Mouse (Mus musculus): ENCODE results near the gene Mef2b. TPM values are rescaled to one million over a fixed set of nuclear protein-coding genes. Genes with fewer than 3 reads are reported as not detected.

Mef2b gene
- polyA plus RNA-seq (2012; rRNA removed): 3.5 and 3.6 TPM in 2 replicates

DNA sequence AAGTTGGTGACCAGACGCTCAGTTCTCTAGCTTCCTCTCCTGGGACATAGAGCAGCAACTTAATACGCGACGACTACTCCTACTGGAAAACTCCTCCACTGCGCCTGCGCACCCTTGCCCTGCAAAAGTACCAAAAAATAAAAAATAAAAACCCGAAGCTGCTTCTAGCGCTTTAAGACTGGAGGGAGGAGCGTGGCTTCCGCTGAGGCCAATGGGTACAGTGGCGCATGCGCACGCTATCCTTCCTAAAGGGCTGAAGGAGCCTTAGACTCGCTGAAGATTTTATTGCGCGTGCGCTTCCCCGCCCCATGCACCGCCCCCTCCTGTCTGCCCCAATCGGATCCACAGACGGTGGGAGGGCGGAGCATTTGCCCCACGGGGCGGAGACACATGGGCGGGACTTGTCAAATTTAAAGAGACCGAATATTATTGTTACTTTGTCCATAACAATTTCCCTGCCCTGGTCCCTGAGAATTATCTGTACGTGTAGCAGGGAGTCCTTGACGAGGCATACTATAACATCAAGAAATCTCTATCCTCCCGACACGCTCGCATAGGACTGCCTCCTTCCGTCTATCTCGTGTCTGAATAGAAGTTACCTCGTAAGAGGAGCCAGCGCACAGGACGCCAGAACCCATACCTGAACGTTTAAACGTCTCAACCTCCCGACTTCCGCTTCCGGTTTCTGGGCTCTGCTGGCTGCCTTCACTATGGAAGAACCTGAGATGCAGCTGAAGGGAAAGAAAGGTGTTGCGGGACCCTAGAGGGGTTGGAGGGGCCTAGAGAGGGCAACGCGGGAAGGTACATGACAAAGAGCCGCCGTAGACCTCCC lies at the start of gene Mef2b, which contains the start of the genes Rfxank and Borcs8:
Gene Mef2b, plus strand, starts transcription at position 686 of the 832 bp plus-strand sequence.
Gene Rfxank, minus strand, starts transcription at position 129 of the 832 bp plus-strand sequence.
Gene Borcs8, plus strand, starts transcription at position 474 of the 832 bp plus-strand sequence.
- Histone ChIP-seq H3K27ac (ENCODE audit: control insufficient read depth, insufficient read depth, low read length) (peak within 1 kb of the TSS; percentile 91), H3K4me3 (ENCODE audit: control insufficient read depth, insufficient read depth, low read length) (peak within 1 kb of the TSS; percentile 96), H3K36me3 (ENCODE audit: control insufficient read depth, insufficient read depth, low read length) (peaks cover 9% of the 10 kb centered on the region; the same call in 1 of the 2 replicates), H3K4me1 (replicated peaks; ENCODE audit: control insufficient read depth, insufficient read depth, low read length) (peaks cover 15% of the 10 kb centered on the region), H3K27me3 (ENCODE audit: control insufficient read depth, insufficient read depth, low read length) (no peaks in the 10 kb centered on the region)
- WGBS: under 1% methylated on average over 46 of the region's 46 CpGs
- TF ChIP-seq CTCF (IDR thresholded peaks at IDR 0.05; ENCODE audit: borderline replicate concordance, control insufficient read depth, extremely low read depth, insufficient read depth, low read length, poor library complexity) (no peak), POLR2A (IDR thresholded peaks at IDR 0.05; ENCODE audit: control insufficient read depth, extremely low read depth, insufficient read depth, low read length, poor library complexity) (peak; percentile 50; the same call in 1 of the 2 replicates)
- DNase-seq: peak; percentile 98

- WGBS: 82% methylated on average over 8 of the region's 8 CpGs
- no peak for DNase-seq
- peaks cover 9% of the 10 kb centered on the region for H3K27me3 ChIP-seq (ENCODE audit: control insufficient read depth, insufficient read depth, low read length)
Observed at GRCm38 (mm10) chr8:70092786-70093185, 46.7 kb upstream of the Mef2b start.

DNA sequence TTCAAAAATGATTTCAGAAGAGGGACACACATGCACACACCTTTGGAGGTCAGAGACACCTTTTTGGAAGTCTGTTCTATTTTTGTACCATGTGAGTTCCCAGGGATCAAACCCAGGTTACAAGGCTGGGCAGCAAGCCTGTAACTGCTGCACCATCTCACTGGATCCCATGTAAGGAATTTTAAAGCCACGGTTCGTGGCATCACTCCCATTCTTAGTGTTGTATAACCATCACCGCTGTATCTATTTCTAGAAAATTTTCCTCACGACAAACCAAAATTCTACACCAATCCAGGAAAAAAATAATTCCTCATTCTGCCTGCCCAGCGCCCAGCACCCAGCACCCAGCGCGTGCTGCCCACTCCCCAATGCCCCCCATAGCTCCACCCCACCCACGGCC lies 40.2 kb upstream of the Mef2b start:
- Histone ChIP-seq H3K27ac (ENCODE audit: control insufficient read depth, insufficient read depth, low read length) (no peak overlapping the region), H3K4me1 (replicated peaks; ENCODE audit: control insufficient read depth, insufficient read depth, low read length) (no peaks in the 10 kb centered on the region), H3K4me3 (ENCODE audit: control insufficient read depth, insufficient read depth, low read length) (no peak overlapping the region), H3K36me3 (ENCODE audit: control insufficient read depth, insufficient read depth, low read length) (no peaks in the 10 kb centered on the region), H3K27me3 (ENCODE audit: control insufficient read depth, insufficient read depth, low read length) (no peaks in the 10 kb centered on the region)
- TF ChIP-seq CTCF (IDR thresholded peaks at IDR 0.05; ENCODE audit: borderline replicate concordance, control insufficient read depth, extremely low read depth, insufficient read depth, low read length, poor library complexity) (no peak), POLR2A (IDR thresholded peaks at IDR 0.05; ENCODE audit: control insufficient read depth, extremely low read depth, insufficient read depth, low read length, poor library complexity) (no peak)
- DNase-seq: no peak
- WGBS: 73% methylated on average over 8 of the region's 8 CpGs

More at GRCm38 (mm10) chr8:70092786-70093185, 46.7 kb upstream of the Mef2b start:
- H3K4me3 ChIP-seq (ENCODE audit: control insufficient read depth, insufficient read depth, low read length): no peak overlapping the region
- H3K4me1 ChIP-seq (replicated peaks; ENCODE audit: control insufficient read depth, insufficient read depth, low read length): no peaks in the 10 kb centered on the region
- H3K27ac ChIP-seq (ENCODE audit: control insufficient read depth, insufficient read depth, low read length): no peak overlapping the region
- H3K36me3 ChIP-seq (ENCODE audit: control insufficient read depth, insufficient read depth, low read length): no peaks in the 10 kb centered on the region
- TF ChIP-seq CTCF (IDR thresholded peaks at IDR 0.05; ENCODE audit: borderline replicate concordance, control insufficient read depth, extremely low read depth, insufficient read depth, low read length, poor library complexity) (no peak), POLR2A (IDR thresholded peaks at IDR 0.05; ENCODE audit: control insufficient read depth, extremely low read depth, insufficient read depth, low read length, poor library complexity) (no peak)

GRCm38 (mm10) chr8:70100241-70100640 lies 39.3 kb upstream of the Mef2b start:
- Histone ChIP-seq H3K27me3 (ENCODE audit: control insufficient read depth, insufficient read depth, low read length) (no peaks in the 10 kb centered on the region), H3K36me3 (ENCODE audit: control insufficient read depth, insufficient read depth, low read length) (no peaks in the 10 kb centered on the region), H3K4me1 (replicated peaks; ENCODE audit: control insufficient read depth, insufficient read depth, low read length) (no peaks in the 10 kb centered on the region), H3K4me3 (ENCODE audit: control insufficient read depth, insufficient read depth, low read length) (no peak overlapping the region), H3K27ac (ENCODE audit: control insufficient read depth, insufficient read depth, low read length) (no peak overlapping the region)
- 83% methylated on average over 8 of the region's 8 CpGs for WGBS
- DNase-seq: no peak
- TF ChIP-seq POLR2A (IDR thresholded peaks at IDR 0.05; ENCODE audit: control insufficient read depth, extremely low read depth, insufficient read depth, low read length, poor library complexity) (no peak), CTCF (IDR thresholded peaks at IDR 0.05; ENCODE audit: borderline replicate concordance, control insufficient read depth, extremely low read depth, insufficient read depth, low read length, poor library complexity) (no peak)

DNA sequence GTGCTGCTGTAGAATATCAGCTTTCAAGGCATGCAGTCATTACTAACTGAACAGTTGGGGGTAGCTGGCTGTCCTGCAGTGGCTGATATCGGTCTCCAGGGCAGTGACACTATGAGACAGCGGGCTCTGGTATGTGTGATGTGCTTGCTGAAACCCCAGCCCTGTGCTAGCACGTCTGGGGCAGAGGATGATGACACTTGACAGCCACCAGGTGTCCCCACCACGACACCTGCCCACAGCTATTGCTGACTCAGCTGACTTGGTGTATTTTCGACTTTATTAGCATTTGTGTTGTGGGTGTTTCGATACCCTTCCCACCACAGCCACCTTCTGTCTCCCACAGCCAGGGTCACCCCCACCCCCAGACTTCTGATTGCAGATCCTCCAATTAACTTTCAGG lies 35.0 kb upstream of the Mef2b start:
- 6% methylated on average over 6 of the region's 6 CpGs for WGBS
- no peak overlapping the region for H3K4me3 ChIP-seq (ENCODE audit: control insufficient read depth, insufficient read depth, low read length)
- H3K27me3 ChIP-seq (ENCODE audit: control insufficient read depth, insufficient read depth, low read length): no peaks in the 10 kb centered on the region
- no peaks in the 10 kb centered on the region for H3K4me1 ChIP-seq (replicated peaks; ENCODE audit: control insufficient read depth, insufficient read depth, low read length)
- DNase-seq: peak; percentile 55
- H3K36me3 ChIP-seq (ENCODE audit: control insufficient read depth, insufficient read depth, low read length): no peaks in the 10 kb centered on the region
- H3K27ac ChIP-seq (ENCODE audit: control insufficient read depth, insufficient read depth, low read length): no peak overlapping the region
- TF ChIP-seq CTCF (IDR thresholded peaks at IDR 0.05; ENCODE audit: borderline replicate concordance, control insufficient read depth, extremely low read depth, insufficient read depth, low read length, poor library complexity) (peak; percentile 85), POLR2A (IDR thresholded peaks at IDR 0.05; ENCODE audit: control insufficient read depth, extremely low read depth, insufficient read depth, low read length, poor library complexity) (no peak)

GRCm38 (mm10) chr8:70104922-70105321 lies 34.6 kb upstream of the Mef2b start:
- no peak overlapping the region for H3K4me3 ChIP-seq (ENCODE audit: control insufficient read depth, insufficient read depth, low read length)
- H3K27ac ChIP-seq (ENCODE audit: control insufficient read depth, insufficient read depth, low read length): no peak overlapping the region
- DNase-seq: no peak
- H3K27me3 ChIP-seq (ENCODE audit: control insufficient read depth, insufficient read depth, low read length): no peaks in the 10 kb centered on the region
- TF ChIP-seq CTCF (IDR thresholded peaks at IDR 0.05; ENCODE audit: borderline replicate concordance, control insufficient read depth, extremely low read depth, insufficient read depth, low read length, poor library complexity) (no peak), POLR2A (IDR thresholded peaks at IDR 0.05; ENCODE audit: control insufficient read depth, extremely low read depth, insufficient read depth, low read length, poor library complexity) (no peak)
- no peaks in the 10 kb centered on the region for H3K4me1 ChIP-seq (replicated peaks; ENCODE audit: control insufficient read depth, insufficient read depth, low read length)
- WGBS: 53% methylated on average over 7 of the region's 7 CpGs
- H3K36me3 ChIP-seq (ENCODE audit: control insufficient read depth, insufficient read depth, low read length): no peaks in the 10 kb centered on the region
